Mouse (Mus musculus) heart, postnatal 0 days (tissue): Measurements from ENCODE around the gene Sprtn. TPM values are rescaled to one million over a fixed set of nuclear protein-coding genes. Genes with fewer than 3 reads are reported as not detected.

ENCODE experiments used
- ATAC-seq: fragments of 200-750 bp; cut with Nextera tagmentation; 2 replicates; pipeline ENCODE4 v1.8.0; 2017; ENCODE audit warnings: low read depth, moderate number of reproducible peaks, moderate library complexity; ENCODE audit not compliant: insufficient read depth
- DNase-seq: peaks from one replicate; pipeline ENCODE4 v3.0.0-alpha.2; 2016; ENCODE audit warnings: low spot score
- H3K27ac ChIP-seq: fragments of 300-500 bp; sonication (generic); 2 replicates; pipeline ENCODE4 v1.5.1; 2014; ENCODE audit warnings: low read depth, mild to moderate bottlenecking
- H3K27me3 ChIP-seq: fragments of 300-500 bp; sonication (generic); 2 replicates; pipeline ENCODE4 v1.6.1; 2014; ENCODE audit warnings: low read length, mixed read lengths; ENCODE audit not compliant: control insufficient read depth, insufficient read depth
- H3K36me3 ChIP-seq: fragments of 300-500 bp; sonication (generic); replicated peaks from 2 replicates; pipeline ENCODE4 v1.6.1; 2014; ENCODE audit warnings: low read length, mixed read lengths; ENCODE audit not compliant: control insufficient read depth, insufficient read depth
- H3K4me1 ChIP-seq: fragments of 300-500 bp; sonication (generic); 2 replicates; pipeline ENCODE4 v1.6.1; 2014; ENCODE audit warnings: antibody characterized with exemption; ENCODE audit not compliant: control insufficient read depth, insufficient read depth
- H3K4me2 ChIP-seq: fragments of 300-500 bp; sonication (generic); 2 replicates; pipeline ENCODE4 v1.6.1; 2014; ENCODE audit warnings: low read depth, mild to moderate bottlenecking, low read length, moderate library complexity
- H3K4me3 ChIP-seq: fragments of 300-500 bp; sonication (generic); 2 replicates; pipeline ENCODE4 v1.5.1; 2014; ENCODE audit warnings: low read depth, low read length
- H3K9ac ChIP-seq: fragments of 300-500 bp; sonication (generic); replicated peaks from 2 replicates; pipeline ENCODE4 v1.6.1; 2014; ENCODE audit warnings: low read depth, low read length, mixed read lengths
- H3K9me3 ChIP-seq: fragments of 300-500 bp; sonication (generic); replicated peaks from 2 replicates; pipeline ENCODE4 v1.6.1; 2016; ENCODE audit warnings: low read length; ENCODE audit not compliant: control insufficient read depth
- CTCF ChIP-seq: IDR thresholded peaks from 2 replicates; pipeline ENCODE4 v1.5.1; 2016; ENCODE audit warnings: antibody characterized with exemption, control low read depth, low read depth
- EP300 ChIP-seq: IDR thresholded peaks from 2 replicates; pipeline ENCODE4 v1.6.1; 2016; ENCODE audit warnings: antibody characterized with exemption, low read depth
- whole genome bisulfite sequencing: fragments of 180-500 bp; shearing (Covaris S2); extraction: QIAGEN DNeasy Blood & Tissue Kit; methylation state at CpG from one replicate; pipeline ENCODE4 v1.1.7; 2014; 5-methylcytosine and 5-hydroxymethylcytosine counted together
- polyA plus RNA-seq: library from polyadenylated mRNA; unstranded; fragments of >200 nt; fragmentation: Nextera tagmentation; extraction: Ambion mirVana; gene quantifications from 2 replicates; pipeline ENCODE4 v1.2.1, GENCODE M21; 2015
- total RNA-seq: library from RNA; depleted of rRNA; stranded (reverse); fragments of >200 nt; gene quantifications from 2 replicates; pipeline ENCODE4 v1.2.3, GENCODE M21; 2014; ENCODE audit warnings: low replicate concordance

The Sprtn gene
- total and polyA plus RNA-seq, 2 experiments from 2014 or later = 6.7 to 9.6 TPM

GRCm38 (mm10) chr8:124909936-124910335 is 12.2 kb downstream of the Sprtn start:
- H3K27ac ChIP-seq = peak overlapping the region; percentile 80
- H3K9me3 ChIP-seq = no peaks in the 10 kb centered on the region
- no peak overlapping the region for H3K4me3 ChIP-seq
- ATAC-seq (peak; percentile 89), DNase-seq (peak; percentile 79)
- TF ChIP-seq CTCF (no peak), EP300 (no peak)
- peaks cover 12% of the 10 kb centered on the region; the same call in 1 of the 2 replicates for H3K4me1 ChIP-seq
- no peak overlapping the region for H3K9ac ChIP-seq
- H3K36me3 ChIP-seq = peaks cover 73% of the 10 kb centered on the region
- H3K4me2 ChIP-seq = no peak overlapping the region
- 25% methylated on average over 16 of the region's 16 CpGs for WGBS
- H3K27me3 ChIP-seq = no peaks in the 10 kb centered on the region

GRCm38 (mm10) chr8:124910349-124910748 is 12.7 kb downstream of the Sprtn start:
- H3K27ac ChIP-seq = peak overlapping the region; percentile 80
- ATAC-seq = peak; percentile 76
- no peak overlapping the region for H3K4me3 ChIP-seq
- H3K4me1 ChIP-seq = peaks cover 12% of the 10 kb centered on the region; the same call in 1 of the 2 replicates
- WGBS = 34% methylated on average over 10 of the region's 10 CpGs
- H3K9me3 ChIP-seq = no peaks in the 10 kb centered on the region
- TF ChIP-seq CTCF = peak; percentile 45
- TF ChIP-seq EP300 = no peak
- DNase-seq = peak; percentile 62
- H3K4me2 ChIP-seq = no peak overlapping the region
- no peaks in the 10 kb centered on the region for H3K27me3 ChIP-seq
- H3K36me3 ChIP-seq = peaks cover 74% of the 10 kb centered on the region
- H3K9ac ChIP-seq = no peak overlapping the region

- WGBS = 53% methylated on average over 17 of the region's 17 CpGs
- Histone ChIP-seq H3K9ac (no peak overlapping the region), H3K4me1 (peaks cover 24% of the 10 kb centered on the region), H3K4me3 (no peak overlapping the region), H3K36me3 (peaks cover 60% of the 10 kb centered on the region), H3K27me3 (no peaks in the 10 kb centered on the region), H3K27ac (no peak overlapping the region), H3K9me3 (no peaks in the 10 kb centered on the region), H3K4me2 (no peak overlapping the region)
- no peak for DNase-seq
- no peak for TF ChIP-seq CTCF
- no peak for TF ChIP-seq EP300
- ATAC-seq = no peak
Observed at GRCm38 (mm10) chr8:124911938-124912872, 14.5 kb downstream of the Sprtn start.

- 95% methylated on average over 5 of the region's 5 CpGs for WGBS
- Histone ChIP-seq H3K4me2 (no peak overlapping the region), H3K9ac (no peak overlapping the region), H3K27ac (no peak overlapping the region), H3K9me3 (no peaks in the 10 kb centered on the region), H3K4me3 (no peak overlapping the region), H3K36me3 (peaks cover 45% of the 10 kb centered on the region), H3K4me1 (peaks cover 25% of the 10 kb centered on the region), H3K27me3 (no peaks in the 10 kb centered on the region)
- TF ChIP-seq EP300 (no peak), CTCF (no peak)
- no peak for ATAC-seq
- DNase-seq = no peak
Observed at GRCm38 (mm10) chr8:124914061-124914460, 16.4 kb downstream of the Sprtn start.

- H3K36me3 ChIP-seq = peaks cover 27% of the 10 kb centered on the region
- H3K9me3 ChIP-seq = no peaks in the 10 kb centered on the region
- no peak overlapping the region for H3K27ac ChIP-seq
- ATAC-seq (no peak), DNase-seq (no peak)
- TF ChIP-seq EP300 (no peak), CTCF (no peak)
- 0 out of 2 replicates have a peak overlapping the region, but pooled peaks have one; percentile 10 for H3K9ac ChIP-seq
- peaks cover 33% of the 10 kb centered on the region for H3K4me1 ChIP-seq
- no peaks in the 10 kb centered on the region for H3K27me3 ChIP-seq
- 61% methylated on average over 18 of the region's 18 CpGs for WGBS
- no peak overlapping the region for H3K4me3 ChIP-seq
- H3K4me2 ChIP-seq = no peak overlapping the region
Observed at GRCm38 (mm10) chr8:124917741-124918484, 20.2 kb downstream of the Sprtn start.
